Mouse (Mus musculus): ENCODE data around the gene Igf2bp3. TPM values are rescaled to one million over a fixed set of nuclear protein-coding genes. Genes with fewer than 3 reads are reported as not detected.

Igf2bp3 gene
- polyA plus RNA-seq, 1 experiment from 2014 or later: 16.3 TPM

DNA sequence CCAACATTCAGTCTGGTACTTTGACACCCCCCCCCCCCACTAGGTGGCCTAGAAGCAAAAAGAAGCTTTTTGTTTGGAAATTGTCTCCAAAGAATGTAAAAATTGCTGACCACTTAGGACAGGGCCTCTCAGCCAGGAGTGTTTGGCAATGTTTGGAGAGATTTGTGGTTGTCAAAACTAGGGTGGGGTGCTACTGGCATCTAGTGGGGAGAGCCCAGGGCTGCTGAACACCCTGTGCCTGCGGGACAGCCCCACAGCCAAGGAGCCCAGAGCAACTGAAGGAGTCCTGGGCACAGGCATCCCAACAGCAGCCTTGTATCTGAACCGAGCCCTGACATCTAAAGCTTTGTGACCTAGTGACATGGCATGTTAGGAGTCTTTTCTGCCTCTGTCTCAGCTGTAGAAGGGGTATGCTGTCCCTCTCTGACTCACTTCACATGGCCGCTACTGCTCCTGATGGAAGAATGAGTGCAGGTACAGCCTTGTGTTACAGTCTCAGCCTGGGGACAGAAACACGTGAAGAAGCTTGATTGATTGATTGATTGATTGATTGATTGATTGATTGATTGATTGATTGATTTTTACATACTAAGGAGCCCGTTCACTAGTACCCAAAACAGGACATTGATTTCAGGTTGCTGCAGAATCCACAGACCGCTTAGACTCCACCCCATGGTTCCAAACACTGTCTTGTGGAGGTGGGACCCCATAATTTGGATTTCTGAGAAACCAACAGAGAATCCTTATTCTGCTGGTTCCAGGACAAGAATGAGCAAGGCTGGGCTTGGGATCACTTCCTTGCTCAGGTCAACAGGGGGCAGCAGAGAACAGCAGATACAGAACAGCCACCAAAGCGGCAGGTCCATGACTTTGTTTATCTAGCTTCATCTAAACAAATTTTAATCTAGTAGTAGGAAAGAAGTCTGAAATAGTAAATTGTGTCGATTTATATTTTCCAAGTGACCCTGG lies 157.4 kb downstream of the Igf2bp3 start:
- Histone ChIP-seq H3K4me2 (no peak overlapping the region), H3K36me3 (replicated peaks) (no peaks in the 10 kb centered on the region), H3K27me3 (no peaks in the 10 kb centered on the region), H3K4me1 (replicated peaks) (no peaks in the 10 kb centered on the region), H3K4me3 (replicated peaks) (no peak overlapping the region), H3K9me3 (replicated peaks) (no peaks in the 10 kb centered on the region), H3K9ac (no peak overlapping the region), H3K27ac (replicated peaks) (no peak overlapping the region)
- 34% methylated on average over 8 of the region's 8 CpGs for WGBS (ENCODE audit: insufficient replicate concordance)
- no peak for ATAC-seq (ENCODE audit: insufficient read depth)

DNA sequence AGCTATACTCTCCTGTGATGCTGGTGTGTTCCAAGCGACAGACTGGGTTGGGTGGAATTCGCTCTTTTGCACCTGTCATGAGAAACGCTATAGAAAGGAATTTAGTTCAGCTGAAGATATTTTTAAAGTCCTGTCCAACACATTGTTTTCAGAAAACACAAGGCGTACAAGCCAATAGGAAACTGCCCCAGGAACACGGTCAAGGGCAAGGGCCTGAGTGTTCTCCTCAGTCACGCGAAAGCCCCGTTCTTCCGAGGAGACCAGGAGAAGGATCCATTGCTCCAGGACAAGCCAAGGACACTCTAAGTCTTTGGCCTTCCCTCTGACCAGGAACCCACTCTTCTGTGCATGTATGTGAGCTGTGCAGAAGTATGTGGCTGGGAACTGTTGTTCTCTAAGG lies 158.7 kb downstream of the Igf2bp3 start:
- H3K4me2 ChIP-seq: no peak overlapping the region
- H3K36me3 ChIP-seq (replicated peaks): no peaks in the 10 kb centered on the region
- no peak overlapping the region for H3K27ac ChIP-seq (replicated peaks)
- no peaks in the 10 kb centered on the region for H3K4me1 ChIP-seq (replicated peaks)
- ATAC-seq (ENCODE audit: insufficient read depth): no peak
- H3K9ac ChIP-seq: no peak overlapping the region
- H3K27me3 ChIP-seq: no peaks in the 10 kb centered on the region
- no peaks in the 10 kb centered on the region for H3K9me3 ChIP-seq (replicated peaks)
- 78% methylated on average over 9 of the region's 9 CpGs for WGBS (ENCODE audit: insufficient replicate concordance)
- H3K4me3 ChIP-seq (replicated peaks): no peak overlapping the region

DNA sequence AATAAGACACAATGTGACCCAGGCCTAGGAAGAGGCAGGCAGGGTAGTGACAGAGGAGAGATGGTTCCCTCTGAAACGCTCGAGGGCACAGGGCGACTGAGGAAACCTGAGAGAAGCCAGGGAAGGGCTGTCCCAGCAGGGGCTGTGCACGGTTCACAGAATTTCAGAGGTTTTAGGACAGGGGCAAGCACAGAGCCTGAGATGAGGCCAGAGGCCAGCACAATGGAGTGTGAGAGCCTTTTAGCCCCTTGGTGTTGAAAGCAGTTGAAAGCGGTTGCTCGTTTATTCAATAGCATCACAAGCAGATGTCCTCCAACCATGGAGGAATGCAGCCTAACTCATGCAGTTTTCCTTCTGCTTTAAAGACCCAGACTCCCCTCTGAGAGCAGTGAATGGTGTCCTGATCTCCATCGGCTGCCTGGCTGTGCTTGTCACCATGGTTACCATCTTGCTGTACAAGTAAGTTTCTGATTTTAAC lies 159.5 kb downstream of the Igf2bp3 start:
- Histone ChIP-seq H3K4me2 (no peak overlapping the region), H3K4me3 (replicated peaks) (no peak overlapping the region), H3K27me3 (no peaks in the 10 kb centered on the region), H3K4me1 (replicated peaks) (no peaks in the 10 kb centered on the region), H3K27ac (replicated peaks) (no peak overlapping the region), H3K9ac (no peak overlapping the region), H3K36me3 (replicated peaks) (no peaks in the 10 kb centered on the region), H3K9me3 (replicated peaks) (no peaks in the 10 kb centered on the region)
- 54% methylated on average over 7 of the region's 7 CpGs for WGBS (ENCODE audit: insufficient replicate concordance)
- no peak for ATAC-seq (ENCODE audit: insufficient read depth)

DNA sequence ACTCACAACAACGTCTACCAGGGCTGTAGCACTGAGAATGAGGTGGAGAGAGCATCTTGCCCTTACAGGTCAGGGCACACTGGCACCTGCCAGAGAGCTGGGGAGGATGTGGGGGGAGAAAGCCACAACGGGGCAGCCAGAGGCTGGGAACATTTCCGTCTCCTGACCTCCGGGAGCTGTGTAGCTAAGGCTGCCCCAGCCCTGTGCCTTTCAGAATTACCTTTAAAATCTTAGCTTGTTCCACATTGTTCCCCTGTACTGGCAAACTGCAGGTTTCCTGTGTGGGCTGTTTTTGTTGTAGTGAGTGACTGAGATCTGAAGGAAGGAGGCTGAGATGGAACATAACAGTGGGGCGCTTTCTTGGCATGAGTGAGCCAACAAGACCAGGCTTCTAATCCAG lies 162.6 kb downstream of the Igf2bp3 start:
- 49% methylated on average over 5 of the region's 5 CpGs for WGBS (ENCODE audit: insufficient replicate concordance)
- Histone ChIP-seq H3K9me3 (replicated peaks) (no peaks in the 10 kb centered on the region), H3K27ac (replicated peaks) (no peak overlapping the region), H3K4me1 (replicated peaks) (0 out of 2 replicates have a peak, but pooled peaks cover 4% of the 10 kb centered on the region), H3K27me3 (no peaks in the 10 kb centered on the region), H3K4me3 (replicated peaks) (no peak overlapping the region), H3K9ac (no peak overlapping the region), H3K36me3 (replicated peaks) (no peaks in the 10 kb centered on the region), H3K4me2 (no peak overlapping the region)
- ATAC-seq (ENCODE audit: insufficient read depth): no peak

DNA sequence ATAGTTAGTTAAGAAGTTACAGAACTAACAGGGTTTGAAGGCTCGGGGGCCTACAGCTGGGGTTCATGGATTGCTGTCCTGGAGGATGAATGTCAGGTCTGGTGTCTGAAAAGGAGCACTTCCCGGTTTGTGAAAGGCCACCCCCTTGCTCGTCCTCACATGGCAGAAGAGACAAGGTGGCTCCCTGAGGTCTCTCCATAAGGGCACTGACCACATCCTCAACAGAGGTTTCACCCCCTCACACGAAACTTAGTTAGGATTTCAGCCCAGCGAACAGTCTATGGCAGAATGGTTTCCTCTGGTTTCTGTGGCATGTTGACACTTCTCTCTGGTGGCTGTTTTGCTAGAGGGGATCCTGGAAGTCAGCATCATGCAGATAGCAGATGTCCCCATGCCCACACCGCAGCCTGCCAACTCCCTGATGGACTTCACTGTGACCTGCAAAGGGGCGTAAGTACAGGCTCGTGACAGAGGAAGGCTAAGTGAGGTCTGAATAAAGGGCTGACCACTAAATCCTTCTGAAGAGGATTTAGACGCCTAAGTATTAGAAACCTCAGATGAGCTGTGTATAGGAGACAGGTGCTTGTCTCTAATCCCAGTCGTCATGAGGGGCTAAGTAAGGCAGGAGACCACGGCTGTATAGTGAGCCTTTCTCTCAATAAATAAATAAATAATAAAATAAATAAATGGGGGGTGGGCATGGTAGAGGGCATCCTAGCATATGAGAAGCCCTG lies 163.9 kb downstream of the Igf2bp3 start:
- H3K4me2 ChIP-seq: no peak overlapping the region
- H3K9me3 ChIP-seq (replicated peaks): no peaks in the 10 kb centered on the region
- ATAC-seq (ENCODE audit: insufficient read depth): no peak
- H3K4me3 ChIP-seq (replicated peaks): no peak overlapping the region
- H3K36me3 ChIP-seq (replicated peaks): no peaks in the 10 kb centered on the region
- 39% methylated on average over 11 of the region's 11 CpGs for whole genome bisulfite sequencing (ENCODE audit: insufficient replicate concordance)
- no peak overlapping the region for H3K27ac ChIP-seq (replicated peaks)
- no peaks in the 10 kb centered on the region for H3K27me3 ChIP-seq
- H3K9ac ChIP-seq: no peak overlapping the region
- H3K4me1 ChIP-seq (replicated peaks): 0 out of 2 replicates have a peak, but pooled peaks cover 6% of the 10 kb centered on the region

DNA sequence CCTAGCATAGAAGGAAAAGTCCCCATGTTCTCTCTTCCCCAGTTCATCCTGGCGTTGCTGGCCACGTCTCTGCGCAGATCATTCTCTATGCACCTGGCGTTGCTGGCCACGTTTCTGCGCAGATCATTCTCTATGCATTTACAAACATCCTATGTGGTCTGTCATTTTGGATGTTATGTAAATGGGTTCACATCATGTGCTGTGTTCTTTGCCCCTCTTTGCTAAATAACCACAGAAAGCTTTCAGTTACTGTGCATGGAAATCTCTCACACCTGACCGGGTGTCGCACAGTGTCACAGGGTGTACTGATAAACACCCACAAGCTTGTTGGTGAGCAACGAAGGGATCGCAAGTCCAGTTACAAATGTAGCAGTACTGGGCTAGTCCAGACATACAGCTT lies 166.4 kb downstream of the Igf2bp3 start:
- H3K27me3 ChIP-seq: no peaks in the 10 kb centered on the region
- no peak overlapping the region for H3K27ac ChIP-seq (replicated peaks)
- no peak overlapping the region for H3K9ac ChIP-seq
- H3K4me3 ChIP-seq (replicated peaks): no peak overlapping the region
- no peaks in the 10 kb centered on the region for H3K9me3 ChIP-seq (replicated peaks)
- no peaks in the 10 kb centered on the region for H3K36me3 ChIP-seq (replicated peaks)
- H3K4me1 ChIP-seq (replicated peaks): 0 out of 2 replicates have a peak, but pooled peaks cover 6% of the 10 kb centered on the region
- no peak for ATAC-seq (ENCODE audit: insufficient read depth)
- no peak overlapping the region for H3K4me2 ChIP-seq
- 79% methylated on average over 10 of the region's 10 CpGs for WGBS (ENCODE audit: insufficient replicate concordance)

DNA sequence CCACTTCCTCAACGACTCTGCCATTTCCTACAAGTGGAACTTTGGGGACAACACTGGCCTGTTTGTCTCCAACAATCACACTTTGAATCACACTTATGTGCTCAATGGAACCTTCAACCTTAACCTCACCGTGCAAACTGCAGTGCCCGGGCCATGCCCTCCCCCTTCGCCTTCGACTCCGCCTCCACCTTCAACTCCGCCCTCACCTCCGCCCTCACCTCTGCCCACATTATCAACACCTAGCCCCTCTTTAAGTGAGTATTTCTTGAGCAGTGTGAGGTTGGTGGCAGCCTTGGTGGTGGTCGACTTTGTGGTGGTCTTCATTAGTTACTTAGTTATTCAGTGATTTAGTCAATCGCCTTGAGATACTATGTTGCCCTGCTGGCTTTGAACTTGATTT lies 166.9 kb downstream of the Igf2bp3 start:
- Histone ChIP-seq H3K4me1 (replicated peaks) (0 out of 2 replicates have a peak, but pooled peaks cover 6% of the 10 kb centered on the region), H3K9ac (no peak overlapping the region), H3K36me3 (replicated peaks) (no peaks in the 10 kb centered on the region), H3K9me3 (replicated peaks) (no peaks in the 10 kb centered on the region), H3K4me3 (replicated peaks) (no peak overlapping the region), H3K27ac (replicated peaks) (no peak overlapping the region), H3K27me3 (no peaks in the 10 kb centered on the region), H3K4me2 (no peak overlapping the region)
- WGBS (ENCODE audit: insufficient replicate concordance): 57% methylated on average over 10 of the region's 10 CpGs
- no peak for ATAC-seq (ENCODE audit: insufficient read depth)

DNA sequence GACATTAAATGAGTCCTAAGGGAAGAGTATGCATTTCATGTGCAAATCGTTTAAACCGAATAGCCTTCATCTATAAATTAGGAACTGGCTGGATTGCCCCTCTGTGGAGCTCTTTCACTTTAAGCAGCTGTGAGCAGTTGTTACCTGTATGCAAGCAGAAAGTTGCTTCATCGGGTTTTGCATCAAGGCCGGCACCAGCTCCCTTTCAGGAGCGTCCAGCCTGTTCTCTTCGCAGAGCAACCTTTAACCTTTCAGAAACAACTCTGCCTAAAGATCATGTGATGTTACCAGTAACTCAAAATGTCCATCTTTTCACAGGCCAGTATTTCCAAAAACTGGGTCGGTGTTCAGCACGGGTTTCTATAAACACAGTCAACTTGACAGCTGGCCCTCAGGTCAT lies 167.8 kb downstream of the Igf2bp3 start:
- H3K27ac ChIP-seq (replicated peaks): no peak overlapping the region
- WGBS (ENCODE audit: insufficient replicate concordance): 60% methylated on average over 8 of the region's 8 CpGs
- H3K4me2 ChIP-seq: no peak overlapping the region
- H3K9ac ChIP-seq: no peak overlapping the region
- no peak overlapping the region for H3K4me3 ChIP-seq (replicated peaks)
- no peaks in the 10 kb centered on the region for H3K36me3 ChIP-seq (replicated peaks)
- H3K9me3 ChIP-seq (replicated peaks): no peaks in the 10 kb centered on the region
- 0 out of 2 replicates have a peak, but pooled peaks cover 6% of the 10 kb centered on the region for H3K4me1 ChIP-seq (replicated peaks)
- no peak for ATAC-seq (ENCODE audit: insufficient read depth)
- no peaks in the 10 kb centered on the region for H3K27me3 ChIP-seq

DNA sequence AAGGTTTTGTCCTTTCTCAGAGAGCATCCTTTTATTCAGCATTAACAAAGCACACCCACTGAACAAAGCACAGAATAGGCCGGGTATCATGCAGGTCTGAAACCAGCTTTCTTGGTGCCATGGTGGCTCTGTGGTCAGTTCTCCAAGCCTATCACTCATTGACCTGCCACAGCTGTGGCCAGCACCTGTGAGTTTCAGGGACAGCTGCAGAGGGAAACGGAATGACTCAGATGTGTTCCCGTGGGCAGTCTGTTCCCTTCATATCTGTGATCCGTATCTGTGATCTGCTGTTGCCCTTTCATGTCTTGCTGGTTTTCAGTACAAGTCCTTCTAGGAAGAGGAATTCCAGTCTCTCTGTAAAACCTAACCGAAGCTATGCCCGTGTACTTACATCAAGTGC lies 168.3 kb downstream of the Igf2bp3 start:
- ATAC-seq (ENCODE audit: insufficient read depth): no peak
- 60% methylated on average over 6 of the region's 6 CpGs for WGBS (ENCODE audit: insufficient replicate concordance)

DNA sequence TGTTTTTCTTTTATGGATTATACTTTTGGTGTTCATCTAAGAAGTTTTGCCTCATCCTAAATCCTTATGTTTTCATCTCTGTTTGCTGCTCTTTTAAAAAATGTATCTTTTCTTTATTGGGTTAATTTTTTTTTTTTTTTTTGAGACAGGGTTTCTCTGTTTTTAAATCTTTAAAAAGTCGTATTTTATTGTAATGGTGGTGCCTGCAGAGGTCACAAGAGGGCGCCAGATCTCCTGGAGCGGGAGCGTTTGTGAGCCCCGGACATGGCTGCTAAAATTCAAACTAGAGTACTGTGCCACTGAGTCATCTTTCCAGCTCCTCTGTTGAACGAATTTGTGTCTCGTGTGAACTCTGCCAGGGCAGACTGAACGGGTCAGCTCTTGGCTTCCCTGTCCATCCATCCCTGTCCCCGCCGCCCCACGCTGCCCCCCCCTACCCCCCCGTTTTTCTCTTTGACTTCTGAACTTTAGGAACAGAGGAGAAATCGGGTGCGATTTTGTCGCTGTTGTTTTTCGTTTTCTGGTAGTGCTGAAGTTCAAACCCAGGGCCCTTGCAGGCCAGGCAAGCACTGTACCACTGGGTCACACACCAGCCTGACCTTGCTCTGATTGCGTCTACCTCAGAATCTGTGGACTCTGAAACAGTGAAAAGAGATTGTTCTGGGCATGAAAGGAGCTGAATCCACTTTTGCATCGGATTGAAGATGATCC lies 175.1 kb downstream of the Igf2bp3 start:
- Histone ChIP-seq H3K4me1 (replicated peaks) (0 out of 2 replicates have a peak, but pooled peaks cover 8% of the 10 kb centered on the region), H3K9ac (no peak overlapping the region), H3K4me3 (replicated peaks) (peak overlapping the region; percentile 27), H3K36me3 (replicated peaks) (no peaks in the 10 kb centered on the region), H3K4me2 (peak overlapping the region; percentile 45), H3K27me3 (peaks cover 20% of the 10 kb centered on the region), H3K27ac (replicated peaks) (no peak overlapping the region), H3K9me3 (replicated peaks) (no peaks in the 10 kb centered on the region)
- ATAC-seq (ENCODE audit: insufficient read depth): no peak
- WGBS (ENCODE audit: insufficient replicate concordance): 9% methylated on average over 18 of the region's 18 CpGs

More for the DNA sequence above, 168.3 kb downstream of the Igf2bp3 start:
- Histone ChIP-seq H3K4me2 (no peak overlapping the region), H3K9ac (no peak overlapping the region), H3K4me3 (replicated peaks) (no peak overlapping the region), H3K36me3 (replicated peaks) (no peaks in the 10 kb centered on the region), H3K27ac (replicated peaks) (no peak overlapping the region), H3K9me3 (replicated peaks) (no peaks in the 10 kb centered on the region), H3K27me3 (no peaks in the 10 kb centered on the region), H3K4me1 (replicated peaks) (0 out of 2 replicates have a peak, but pooled peaks cover 6% of the 10 kb centered on the region)

All from liver, embryonic 15.5 days (tissue).